Mouse (Mus musculus): ENCODE data around the gene Rb1. TPM values are rescaled to one million over a fixed set of nuclear protein-coding genes. Genes with fewer than 3 reads are reported as not detected.
A peak's percentile ranks its signal among the peaks of the same experiment; 100 is the strongest.

Gene Rb1
- polyA plus RNA-seq (2015; fragmentation: Nextera tagmentation; extraction: Ambion mirVana) = 13.8 and 15.4 TPM in 2 replicates

DNA sequence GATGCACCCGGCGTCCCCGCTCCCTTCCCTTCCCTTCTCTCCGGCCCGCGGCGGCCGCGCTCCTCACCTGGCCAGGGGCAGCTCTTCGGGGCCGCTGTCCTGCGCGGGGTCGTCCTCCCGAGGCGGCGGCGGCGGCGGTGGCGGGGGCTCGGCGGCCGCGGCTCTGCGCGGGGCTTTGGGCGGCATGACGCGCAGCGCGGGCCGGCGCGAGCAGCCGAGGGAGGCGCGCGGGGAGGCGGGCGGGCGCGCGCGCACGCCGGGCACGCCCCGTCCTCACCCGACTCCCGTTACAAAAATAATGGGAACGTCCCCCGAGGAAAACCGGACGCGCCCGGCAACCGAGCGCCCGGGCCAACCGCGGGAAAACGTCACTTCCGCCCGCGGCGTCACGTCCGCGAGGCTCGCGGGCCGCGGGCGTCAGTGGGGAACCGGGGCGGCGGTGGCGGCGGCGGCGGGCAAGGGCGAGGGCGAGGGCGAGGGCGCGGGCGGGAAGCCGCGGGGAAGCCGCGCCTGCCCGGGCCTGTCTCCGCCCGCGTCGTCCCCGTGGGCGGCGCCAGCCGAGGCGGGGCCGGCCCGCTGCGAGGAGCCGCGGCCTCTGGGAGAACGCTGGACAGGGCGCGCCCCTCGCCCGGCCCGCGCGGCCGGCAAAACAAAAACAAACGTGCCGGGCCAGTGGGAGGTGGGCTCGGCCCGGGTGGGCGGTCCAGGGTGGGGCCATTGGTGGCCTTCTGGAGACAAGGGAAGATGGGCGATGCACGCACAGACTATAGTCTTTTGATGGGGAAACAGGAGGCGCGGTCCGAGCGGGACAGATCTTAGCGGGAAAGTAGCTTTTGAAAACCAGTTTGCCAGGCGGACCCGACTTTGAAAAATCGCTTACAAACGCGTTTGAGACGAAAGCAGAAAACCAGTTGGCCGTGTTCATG, at the start of gene Rb1:
TSS of gene Rb1 (minus strand) at position 367 of the 926 bp plus-strand sequence.
- Histone ChIP-seq H3K9me3 (ENCODE audit: control insufficient read depth, low read length) (no peaks in the 10 kb centered on the region), H3K4me3 (ENCODE audit: low read depth, low read length) (peak within 1 kb of the TSS; percentile 91), H3K36me3 (ENCODE audit: control insufficient read depth, insufficient read depth, low read length) (no peaks in the 10 kb centered on the region), H3K27ac (replicated peaks) (peak within 1 kb of the TSS; percentile 94), H3K4me2 (replicated peaks; ENCODE audit: low read depth) (peak within 1 kb of the TSS; percentile 84), H3K4me1 (replicated peaks; ENCODE audit: control insufficient read depth, insufficient read depth) (no peaks in the 10 kb centered on the region), H3K9ac (ENCODE audit: low read length) (peak within 1 kb of the TSS; percentile 85), H3K27me3 (ENCODE audit: control insufficient read depth, insufficient read depth, low read length) (no peaks in the 10 kb centered on the region)
- ATAC-seq (ENCODE audit: low FRiP score, low TSS enrichment) (peak; percentile 94), DNase-seq (ENCODE audit: low spot score) (peak; percentile 89)
- TF ChIP-seq CTCF (IDR thresholded peaks at IDR 0.05; ENCODE audit: low read depth) (no peak), EP300 (optimal IDR thresholded peaks at IDR 0.05) (no peak)
- under 1% methylated on average over 72 of the region's 135 CpGs for WGBS

DNA sequence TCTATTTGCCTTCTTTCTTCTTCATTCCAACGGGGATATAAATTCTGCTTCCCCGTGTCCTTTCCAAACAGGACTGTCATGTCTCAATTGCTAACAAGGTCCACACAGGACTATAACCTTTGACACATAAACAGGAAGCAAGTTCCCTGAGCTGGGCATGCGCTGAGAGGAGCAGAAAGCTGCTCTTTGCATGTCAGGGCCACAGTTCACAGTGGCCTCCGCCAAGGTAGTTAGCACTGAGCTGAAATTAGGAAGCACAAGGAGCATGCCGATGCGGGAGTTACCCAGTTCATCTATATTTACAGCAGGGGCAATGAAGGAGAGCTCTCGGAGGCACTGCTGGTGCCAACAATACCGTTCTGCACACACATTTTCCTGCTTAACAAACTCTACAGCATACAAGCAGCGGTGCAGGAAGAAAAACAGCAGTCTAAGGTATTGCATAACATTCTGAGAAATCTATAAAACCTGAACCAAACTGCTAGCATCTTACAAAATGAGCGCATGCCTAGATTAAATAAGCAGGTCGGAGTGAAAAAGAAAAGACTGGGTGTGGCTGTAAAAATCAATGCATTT, 48.8 kb upstream of the Rb1 start:
- H3K4me2 ChIP-seq (replicated peaks; ENCODE audit: low read depth) = 0 out of 2 replicates have a peak overlapping the region, but pooled peaks have one; percentile 11
- H3K36me3 ChIP-seq (ENCODE audit: control insufficient read depth, insufficient read depth, low read length) = peaks cover 7% of the 10 kb centered on the region
- H3K4me1 ChIP-seq (replicated peaks; ENCODE audit: control insufficient read depth, insufficient read depth) = peaks cover 4% of the 10 kb centered on the region
- H3K4me3 ChIP-seq (ENCODE audit: low read depth, low read length) = no peak overlapping the region; the same call in 1 of the 2 replicates
- ATAC-seq (ENCODE audit: low FRiP score, low TSS enrichment) (peak; percentile 41; the same call in 1 of the 2 replicates), DNase-seq (ENCODE audit: low spot score) (peak; percentile 34)
- no peak for TF ChIP-seq CTCF (IDR thresholded peaks at IDR 0.05; ENCODE audit: low read depth)
- TF ChIP-seq EP300 (optimal IDR thresholded peaks at IDR 0.05) = no peak
- no peak overlapping the region for H3K9ac ChIP-seq (ENCODE audit: low read length)
- no peaks in the 10 kb centered on the region for H3K9me3 ChIP-seq (ENCODE audit: control insufficient read depth, low read length)
- WGBS = 38% methylated on average over 11 of the region's 11 CpGs
- no peaks in the 10 kb centered on the region for H3K27me3 ChIP-seq (ENCODE audit: control insufficient read depth, insufficient read depth, low read length)
- peak overlapping the region; percentile 75 for H3K27ac ChIP-seq (replicated peaks)

GRCm38 (mm10) chr14:73373606-73374005, 48.0 kb upstream of the Rb1 start:
- WGBS = 52% methylated on average over 8 of the region's 8 CpGs
- Histone ChIP-seq H3K9ac (ENCODE audit: low read length) (no peak overlapping the region), H3K9me3 (ENCODE audit: control insufficient read depth, low read length) (no peaks in the 10 kb centered on the region), H3K27ac (replicated peaks) (peak overlapping the region; percentile 30; the same call in 1 of the 2 replicates), H3K4me2 (replicated peaks; ENCODE audit: low read depth) (no peak overlapping the region), H3K4me3 (ENCODE audit: low read depth, low read length) (no peak overlapping the region), H3K27me3 (ENCODE audit: control insufficient read depth, insufficient read depth, low read length) (no peaks in the 10 kb centered on the region), H3K36me3 (ENCODE audit: control insufficient read depth, insufficient read depth, low read length) (peaks cover 5% of the 10 kb centered on the region), H3K4me1 (replicated peaks; ENCODE audit: control insufficient read depth, insufficient read depth) (peaks cover 4% of the 10 kb centered on the region)
- peak; percentile 18; the same call in 1 of the 2 replicates for ATAC-seq (ENCODE audit: low FRiP score, low TSS enrichment)
- no peak for DNase-seq (ENCODE audit: low spot score)
- TF ChIP-seq EP300 (optimal IDR thresholded peaks at IDR 0.05) = no peak
- no peak for TF ChIP-seq CTCF (IDR thresholded peaks at IDR 0.05; ENCODE audit: low read depth)

GRCm38 (mm10) chr14:73372990-73373389, 47.4 kb upstream of the Rb1 start:
- peaks cover 4% of the 10 kb centered on the region for H3K4me1 ChIP-seq (replicated peaks; ENCODE audit: control insufficient read depth, insufficient read depth)
- WGBS = 74% methylated on average over 4 of the region's 4 CpGs
- ATAC-seq (ENCODE audit: low FRiP score, low TSS enrichment) (no peak), DNase-seq (ENCODE audit: low spot score) (no peak)
- H3K4me2 ChIP-seq (replicated peaks; ENCODE audit: low read depth) = no peak overlapping the region
- no peak overlapping the region for H3K9ac ChIP-seq (ENCODE audit: low read length)
- H3K27me3 ChIP-seq (ENCODE audit: control insufficient read depth, insufficient read depth, low read length) = no peaks in the 10 kb centered on the region
- H3K27ac ChIP-seq (replicated peaks) = no peak overlapping the region
- TF ChIP-seq EP300 (optimal IDR thresholded peaks at IDR 0.05) = no peak
- TF ChIP-seq CTCF (IDR thresholded peaks at IDR 0.05; ENCODE audit: low read depth) = no peak
- no peaks in the 10 kb centered on the region for H3K9me3 ChIP-seq (ENCODE audit: control insufficient read depth, low read length)
- H3K4me3 ChIP-seq (ENCODE audit: low read depth, low read length) = no peak overlapping the region
- peaks cover 8% of the 10 kb centered on the region for H3K36me3 ChIP-seq (ENCODE audit: control insufficient read depth, insufficient read depth, low read length)

- no peak overlapping the region for H3K4me3 ChIP-seq (ENCODE audit: low read depth, low read length)
- H3K27me3 ChIP-seq (ENCODE audit: control insufficient read depth, insufficient read depth, low read length) = no peaks in the 10 kb centered on the region
- peaks cover 4% of the 10 kb centered on the region for H3K4me1 ChIP-seq (replicated peaks; ENCODE audit: control insufficient read depth, insufficient read depth)
- H3K9me3 ChIP-seq (ENCODE audit: control insufficient read depth, low read length) = no peaks in the 10 kb centered on the region
- peak; percentile 45 for ATAC-seq (ENCODE audit: low FRiP score, low TSS enrichment)
- no peak for DNase-seq (ENCODE audit: low spot score)
- H3K36me3 ChIP-seq (ENCODE audit: control insufficient read depth, insufficient read depth, low read length) = peaks cover 13% of the 10 kb centered on the region
- peak overlapping the region; percentile 70; the same call in 1 of the 2 replicates for H3K27ac ChIP-seq (replicated peaks)
- no peak overlapping the region for H3K9ac ChIP-seq (ENCODE audit: low read length)
- WGBS = 64% methylated on average over 4 of the region's 4 CpGs
- TF ChIP-seq EP300 (optimal IDR thresholded peaks at IDR 0.05) = no peak
- no peak for TF ChIP-seq CTCF (IDR thresholded peaks at IDR 0.05; ENCODE audit: low read depth)
- H3K4me2 ChIP-seq (replicated peaks; ENCODE audit: low read depth) = no peak overlapping the region
These were observed 46.0 kb upstream of the Rb1 start for GRCm38 (mm10) chr14:73371577-73371976.

All from stomach, postnatal 0 days (tissue).